Mouse (Mus musculus) midbrain, embryonic 13.5 days (tissue): Measurements from ENCODE around the gene Mesp2. TPM values are rescaled to one million over a fixed set of nuclear protein-coding genes. Genes with fewer than 3 reads are reported as not detected.

Experiments used
- ATAC-seq: fragments of 200-750 bp; cut with Nextera tagmentation; 2 replicates; pipeline ENCODE4 v1.8.0; 2017; ENCODE audit warnings: mild to moderate bottlenecking, moderate TSS enrichment, moderate library complexity
- H3K27ac ChIP-seq: fragments of 300-500 bp; sonication (generic); 2 replicates; pipeline ENCODE4 v1.5.1; 2015; ENCODE audit warnings: inconsistent platforms, mild to moderate bottlenecking, moderate library complexity
- H3K27me3 ChIP-seq: fragments of 300-500 bp; sonication (generic); 2 replicates; pipeline ENCODE4 v1.6.1; 2015; ENCODE audit warnings: mild to moderate bottlenecking, inconsistent platforms
- H3K36me3 ChIP-seq: fragments of 300-500 bp; sonication (generic); 2 replicates; pipeline ENCODE4 v1.6.1; 2015; ENCODE audit warnings: mild to moderate bottlenecking, inconsistent platforms
- H3K4me1 ChIP-seq: fragments of 300-500 bp; sonication (generic); replicated peaks from 2 replicates; pipeline ENCODE4 v1.6.1; 2015; ENCODE audit warnings: inconsistent platforms
- H3K4me2 ChIP-seq: fragments of 300-500 bp; sonication (generic); replicated peaks from 2 replicates; pipeline ENCODE4 v1.6.1; 2015; ENCODE audit warnings: moderate library complexity, mild to moderate bottlenecking, inconsistent platforms
- H3K4me3 ChIP-seq: fragments of 300-500 bp; sonication (generic); replicated peaks from 2 replicates; pipeline ENCODE4 v1.5.1; 2015; ENCODE audit warnings: mild to moderate bottlenecking, inconsistent platforms
- H3K9ac ChIP-seq: fragments of 300-500 bp; sonication (generic); replicated peaks from 2 replicates; pipeline ENCODE4 v1.6.1; 2015; ENCODE audit warnings: mild to moderate bottlenecking, inconsistent platforms
- H3K9me3 ChIP-seq: fragments of 300-500 bp; sonication (generic); 2 replicates; pipeline ENCODE4 v1.6.1; 2016; ENCODE audit warnings: mild to moderate bottlenecking, inconsistent platforms
- WGBS: fragments of 180-500 bp; shearing (Covaris S2); methylation state at CpG from one replicate; pipeline ENCODE4 v1.1.7; 2015; 5-methylcytosine and 5-hydroxymethylcytosine counted together
- polyA plus RNA-seq: library from polyadenylated mRNA; unstranded; fragments of >200 nt; fragmentation: Nextera tagmentation; extraction: Ambion mirVana; gene quantifications from 2 replicates; pipeline ENCODE4 v1.2.1, GENCODE M21; 2015

Gene Mesp2
- polyA plus RNA-seq, 1 experiment from 2014 or later: 0.65 TPM

GRCm38 (mm10) chr7:79846342-79846741 is 35.8 kb downstream of the Mesp2 start:
- 66% methylated on average over 2 of the region's 2 CpGs for WGBS
- Histone ChIP-seq H3K4me3 (no peak overlapping the region), H3K27me3 (peaks cover 34% of the 10 kb centered on the region), H3K4me2 (no peak overlapping the region), H3K9ac (no peak overlapping the region), H3K27ac (no peak overlapping the region), H3K9me3 (no peaks in the 10 kb centered on the region), H3K4me1 (peaks cover 8% of the 10 kb centered on the region), H3K36me3 (no peaks in the 10 kb centered on the region)
- no peak for ATAC-seq

GRCm38 (mm10) chr7:79847456-79848451 is 37.2 kb downstream of the Mesp2 start:
- 12% methylated on average over 52 of the region's 53 CpGs for WGBS
- H3K36me3 ChIP-seq: no peaks in the 10 kb centered on the region
- H3K27ac ChIP-seq: no peak overlapping the region
- ATAC-seq: no peak
- no peaks in the 10 kb centered on the region for H3K9me3 ChIP-seq
- H3K4me1 ChIP-seq: peaks cover 8% of the 10 kb centered on the region
- peak overlapping the region; percentile 48; the same call in 1 of the 2 replicates for H3K9ac ChIP-seq
- peaks cover 34% of the 10 kb centered on the region for H3K27me3 ChIP-seq
- peak overlapping the region; percentile 34 for H3K4me3 ChIP-seq
- peak overlapping the region; percentile 55 for H3K4me2 ChIP-seq

DNA sequence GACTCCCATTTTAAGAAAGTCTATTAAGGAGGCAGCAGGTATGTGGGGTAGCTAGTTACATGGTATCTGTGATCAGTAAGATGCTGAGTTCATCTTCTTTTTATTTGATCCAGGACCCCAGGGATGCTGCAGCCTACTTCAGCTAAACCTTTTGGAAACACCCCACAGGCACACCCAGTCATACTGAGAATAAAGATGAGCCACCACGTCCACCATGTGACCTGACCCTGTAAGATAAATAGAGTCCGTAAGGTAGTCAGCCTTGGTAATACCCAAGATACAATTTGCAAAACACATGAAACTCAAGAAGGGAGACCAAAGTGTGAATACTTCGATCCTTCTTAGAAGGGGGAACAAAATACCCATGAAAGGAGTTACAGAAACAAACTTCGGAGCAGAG is 45.8 kb downstream of the Mesp2 start:
- no peak overlapping the region for H3K4me2 ChIP-seq
- no peaks in the 10 kb centered on the region for H3K4me1 ChIP-seq
- ATAC-seq: no peak
- no peak overlapping the region for H3K27ac ChIP-seq
- H3K36me3 ChIP-seq: no peaks in the 10 kb centered on the region
- H3K9ac ChIP-seq: no peak overlapping the region
- no peak overlapping the region for H3K4me3 ChIP-seq
- H3K9me3 ChIP-seq: no peaks in the 10 kb centered on the region
- WGBS: 88% methylated on average over 4 of the region's 4 CpGs
- H3K27me3 ChIP-seq: peaks cover 2% of the 10 kb centered on the region; the same call in 1 of the 2 replicates

- H3K27ac ChIP-seq: no peak overlapping the region
- no peak overlapping the region for H3K4me3 ChIP-seq
- peaks cover 2% of the 10 kb centered on the region; the same call in 1 of the 2 replicates for H3K27me3 ChIP-seq
- H3K36me3 ChIP-seq: no peaks in the 10 kb centered on the region
- no peak for ATAC-seq
- no peak overlapping the region for H3K4me2 ChIP-seq
- WGBS: 66% methylated on average over 11 of the region's 11 CpGs
- no peaks in the 10 kb centered on the region for H3K9me3 ChIP-seq
- no peak overlapping the region for H3K9ac ChIP-seq
- no peaks in the 10 kb centered on the region for H3K4me1 ChIP-seq
Measured at GRCm38 (mm10) chr7:79858202-79858934, 47.8 kb downstream of the Mesp2 start.

- H3K27me3 ChIP-seq: peaks cover 2% of the 10 kb centered on the region; the same call in 1 of the 2 replicates
- H3K36me3 ChIP-seq: no peaks in the 10 kb centered on the region
- no peak overlapping the region for H3K4me3 ChIP-seq
- no peak overlapping the region for H3K4me2 ChIP-seq
- 76% methylated on average over 9 of the region's 9 CpGs for WGBS
- no peak for ATAC-seq
- H3K4me1 ChIP-seq: no peaks in the 10 kb centered on the region
- no peak overlapping the region for H3K9ac ChIP-seq
- H3K27ac ChIP-seq: no peak overlapping the region
- H3K9me3 ChIP-seq: no peaks in the 10 kb centered on the region
Measured at GRCm38 (mm10) chr7:79858956-79859630, 48.6 kb downstream of the Mesp2 start.

- no peak for ATAC-seq
- WGBS: 85% methylated on average over 9 of the region's 9 CpGs
- H3K27me3 ChIP-seq: 0 out of 2 replicates have a peak, but pooled peaks cover 2% of the 10 kb centered on the region
- H3K4me1 ChIP-seq: no peaks in the 10 kb centered on the region
- H3K4me3 ChIP-seq: no peak within 1 kb of the TSS
- no peak within 1 kb of the TSS for H3K4me2 ChIP-seq
- H3K36me3 ChIP-seq: no peaks in the 10 kb centered on the region
- H3K9me3 ChIP-seq: no peaks in the 10 kb centered on the region
- no peak within 1 kb of the TSS for H3K9ac ChIP-seq
- H3K27ac ChIP-seq: no peak within 1 kb of the TSS
Measured at GRCm38 (mm10) chr7:79860811-79861210, 50.3 kb downstream of the Mesp2 start, which contains the start of gene Anpep. TSS of gene Anpep (minus strand) at chr7:79861059.

- Histone ChIP-seq H3K4me1 (no peaks in the 10 kb centered on the region), H3K27ac (no peak overlapping the region), H3K27me3 (0 out of 2 replicates have a peak, but pooled peaks cover 2% of the 10 kb centered on the region), H3K9ac (no peak overlapping the region), H3K4me2 (no peak overlapping the region), H3K4me3 (no peak overlapping the region), H3K9me3 (no peaks in the 10 kb centered on the region), H3K36me3 (no peaks in the 10 kb centered on the region)
- ATAC-seq: no peak
- WGBS: 86% methylated on average over 8 of the region's 8 CpGs
Measured at GRCm38 (mm10) chr7:79861794-79862193, 51.3 kb downstream of the Mesp2 start.

Other genes starting within 250 kb of the Mesp2 start
- 2.1 and 2.5 TPM in 2 replicates for gene Rhcg, start 193.1 kb upstream of the Mesp2 start, polyA plus RNA-seq
- 3.4 and 4.9 TPM in 2 replicates for gene Ticrr, start 150.5 kb upstream of the Mesp2 start, polyA plus RNA-seq
- 2.2 and 3.0 TPM in 2 replicates for gene Kif7, start 95.0 kb upstream of the Mesp2 start, polyA plus RNA-seq
- not detected in 2 replicates for gene Plin1, start 77.8 kb upstream of the Mesp2 start, polyA plus RNA-seq
- gene Pex11a, start 67.6 kb upstream of the Mesp2 start, polyA plus RNA-seq: 11.8 and 13.7 TPM in 2 replicates
- 0.08 and 0.27 TPM in 2 replicates for gene Wdr93, start 67.6 kb upstream of the Mesp2 start, polyA plus RNA-seq
- not detected in 2 replicates for gene Mesp1, start 16.9 kb upstream of the Mesp2 start, polyA plus RNA-seq
- 1.9 and 2.1 TPM in 2 replicates for gene Anpep, start 50.3 kb downstream of the Mesp2 start, polyA plus RNA-seq
- gene Ap3s2, start 109.9 kb downstream of the Mesp2 start, polyA plus RNA-seq: 51.8 and 53.4 TPM in 2 replicates
- 18.4 and 18.7 TPM in 2 replicates for gene Arpin, start 124.6 kb downstream of the Mesp2 start, polyA plus RNA-seq
- 21.3 and 25.1 TPM in 2 replicates for gene Zfp710, start 214.1 kb downstream of the Mesp2 start, polyA plus RNA-seq